Mouse (Mus musculus): ENCODE results near the gene Cd300ld2.

DNA sequence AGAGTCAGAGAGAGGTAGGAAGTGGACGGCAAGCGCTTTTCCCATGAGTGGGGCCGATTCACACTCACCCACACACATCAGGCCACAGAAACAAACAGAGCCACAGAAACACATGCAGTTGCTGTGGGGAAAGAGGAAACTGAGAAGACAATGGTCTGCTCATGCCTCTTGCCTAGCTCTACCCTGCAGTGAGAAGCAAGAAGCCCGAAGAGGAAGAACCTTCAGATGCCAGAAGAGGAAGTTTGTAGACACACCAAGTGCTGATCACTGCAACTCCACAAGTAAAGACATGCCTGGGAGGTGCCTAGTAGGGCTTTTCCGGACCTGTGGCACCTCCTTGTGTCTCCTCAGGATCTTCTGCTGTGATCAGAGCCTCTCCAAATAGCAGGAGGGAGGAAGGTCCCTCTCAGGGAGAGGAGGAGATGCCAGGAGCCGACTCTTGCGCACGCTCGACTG is 47.2 kb downstream of the Cd300ld2 start, which contains the start of gene Cd300c:
- TF ChIP-seq CTCF (IDR thresholded peaks at IDR 0.05; ENCODE audit: low read depth, low read length): no peak
- TF ChIP-seq POLR2A (IDR thresholded peaks at IDR 0.05; ENCODE audit: borderline replicate concordance, low read depth, low read length): no peak

All from bone marrow macrophage, adult 2 months (primary cell).